Mouse (Mus musculus) stomach, postnatal 0 days (tissue): ENCODE data around the gene Taar6. TPM values are rescaled to one million over a fixed set of nuclear protein-coding genes. Genes with fewer than 3 reads are reported as not detected.

ENCODE experiments used
- ATAC-seq: fragments of 200-750 bp; cut with Nextera tagmentation; 2 replicates; pipeline ENCODE4 v1.8.0; 2017; ENCODE audit not compliant: low FRiP score, low TSS enrichment
- DNase-seq: peaks from one replicate; pipeline ENCODE4 v3.0.0-alpha.2; 2016; ENCODE audit warnings: low spot score
- H3K27ac ChIP-seq: fragments of 300-500 bp; sonication (generic); replicated peaks from 2 replicates; pipeline ENCODE4 v1.5.1; 2014; ENCODE audit warnings: mild to moderate bottlenecking, control low read depth
- H3K27me3 ChIP-seq: fragments of 300-500 bp; sonication (generic); 2 replicates; pipeline ENCODE4 v1.6.1; 2014; ENCODE audit warnings: low read length; ENCODE audit not compliant: control insufficient read depth, insufficient read depth
- H3K36me3 ChIP-seq: fragments of 300-500 bp; sonication (generic); 2 replicates; pipeline ENCODE4 v1.6.1; 2014; ENCODE audit warnings: low read length, mixed read lengths; ENCODE audit not compliant: control insufficient read depth, insufficient read depth
- H3K4me1 ChIP-seq: fragments of 300-500 bp; sonication (generic); replicated peaks from 2 replicates; pipeline ENCODE4 v1.6.1; 2014; ENCODE audit warnings: antibody characterized with exemption; ENCODE audit not compliant: control insufficient read depth, insufficient read depth
- H3K4me2 ChIP-seq: fragments of 300-500 bp; sonication (generic); replicated peaks from 2 replicates; pipeline ENCODE4 v1.6.1; 2014; ENCODE audit warnings: low read depth, mild to moderate bottlenecking, control low read depth, moderate library complexity
- H3K4me3 ChIP-seq: fragments of 300-500 bp; sonication (generic); 2 replicates; pipeline ENCODE4 v1.5.1; 2014; ENCODE audit warnings: low read depth, low read length, control low read depth
- H3K9ac ChIP-seq: fragments of 300-500 bp; sonication (generic); 2 replicates; pipeline ENCODE4 v1.6.1; 2014; ENCODE audit warnings: mild to moderate bottlenecking, low read length, control low read depth, mixed read lengths
- H3K9me3 ChIP-seq: fragments of 300-500 bp; sonication (generic); 2 replicates; pipeline ENCODE4 v1.6.1; 2016; ENCODE audit warnings: low read length; ENCODE audit not compliant: control insufficient read depth
- CTCF ChIP-seq: IDR thresholded peaks from 2 replicates; pipeline ENCODE4 v1.5.1; 2016; ENCODE audit warnings: antibody characterized with exemption, low read depth, mild to moderate bottlenecking, moderate library complexity
- EP300 ChIP-seq: optimal IDR thresholded peaks from 2 replicates; pipeline ENCODE3; 2016; ENCODE audit warnings: antibody characterized with exemption
- WGBS: fragments of 180-500 bp; shearing (Covaris S2); extraction: QIAGEN DNeasy Blood & Tissue Kit; methylation state at CpG from one replicate; pipeline ENCODE4 v1.1.7; 2014; 5-methylcytosine and 5-hydroxymethylcytosine counted together
- polyA plus RNA-seq: library from polyadenylated mRNA; unstranded; fragments of >200 nt; fragmentation: Nextera tagmentation; extraction: Ambion mirVana; gene quantifications from 2 replicates; pipeline ENCODE4 v1.2.1, GENCODE M21; 2015

Gene Taar6
- polyA plus RNA-seq, 1 experiment from 2014 or later = not detected

GRCm38 (mm10) chr10:23970656-23971165 is 14.7 kb downstream of the Taar6 start, which contains the start of gene Taar5:
Gene Taar5, plus strand, starts transcription at chr10:23970706.
- Histone ChIP-seq H3K27ac (no peak within 1 kb of the TSS), H3K27me3 (no peaks in the 10 kb centered on the region), H3K9me3 (no peaks in the 10 kb centered on the region), H3K4me1 (no peaks in the 10 kb centered on the region), H3K4me3 (no peak within 1 kb of the TSS), H3K36me3 (no peaks in the 10 kb centered on the region), H3K4me2 (no peak within 1 kb of the TSS), H3K9ac (no peak within 1 kb of the TSS)
- DNase-seq (no peak), ATAC-seq (no peak)
- no peak for TF ChIP-seq EP300
- no peak for TF ChIP-seq CTCF
- WGBS = 87% methylated on average over 11 of the region's 11 CpGs

- Histone ChIP-seq H3K4me1 (no peaks in the 10 kb centered on the region), H3K4me3 (no peak overlapping the region), H3K36me3 (no peaks in the 10 kb centered on the region), H3K4me2 (no peak overlapping the region), H3K27me3 (no peaks in the 10 kb centered on the region), H3K9ac (no peak overlapping the region), H3K27ac (no peak overlapping the region), H3K9me3 (no peaks in the 10 kb centered on the region)
- TF ChIP-seq CTCF = no peak
- no peak for DNase-seq
- no peak for ATAC-seq
- 80% methylated on average over 6 of the region's 6 CpGs for WGBS
Observed at GRCm38 (mm10) chr10:23964921-23965610, 20.4 kb downstream of the Taar6 start.

DNA sequence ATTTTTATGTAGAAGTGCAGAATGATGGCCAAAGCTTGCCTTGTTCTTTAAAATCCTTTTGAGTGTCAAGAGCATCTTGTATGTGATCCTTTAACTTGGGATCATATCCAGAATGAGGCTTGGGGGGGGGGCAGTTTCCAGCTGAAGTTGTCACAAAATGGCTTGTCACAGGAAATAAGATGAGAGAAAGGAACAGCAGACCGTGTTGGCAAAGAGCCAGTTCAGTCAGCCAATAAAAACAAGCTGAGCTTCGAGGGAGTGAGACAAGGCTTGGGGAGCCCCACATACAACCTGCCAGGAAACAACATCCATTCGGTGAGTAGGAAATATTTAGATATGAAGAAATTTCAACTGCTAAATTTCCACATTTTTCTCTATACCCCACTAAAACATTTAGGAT is 22.0 kb downstream of the Taar6 start:
- no peak for DNase-seq

DNA sequence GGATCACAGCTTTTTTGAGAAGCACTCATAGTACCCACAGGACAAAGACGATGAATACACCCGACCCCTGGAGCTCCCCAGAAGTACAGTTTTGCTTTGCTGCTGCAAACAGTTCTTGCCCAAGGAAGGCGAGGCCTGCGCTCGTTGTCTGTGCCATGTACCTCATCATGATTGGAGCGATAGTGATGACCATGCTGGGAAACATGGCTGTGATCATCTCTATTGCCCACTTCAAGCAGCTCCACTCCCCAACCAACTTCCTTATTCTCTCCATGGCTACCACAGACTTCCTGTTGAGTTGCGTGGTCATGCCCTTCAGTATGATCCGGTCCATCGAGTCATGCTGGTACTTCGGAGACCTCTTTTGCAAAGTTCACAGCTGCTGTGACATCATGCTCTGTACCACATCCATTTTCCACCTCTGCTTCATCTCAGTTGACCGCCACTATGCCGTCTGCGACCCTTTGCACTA is 25.0 kb downstream of the Taar6 start, which contains the start of gene Taar4:
TSS of gene Taar4 (plus strand) at position 51 of the 472 bp plus-strand sequence.
- no peak within 1 kb of the TSS for H3K27ac ChIP-seq

More for the DNA sequence above, 22.0 kb downstream of the Taar6 start:
- H3K4me2 ChIP-seq = no peak overlapping the region
- no peak overlapping the region for H3K27ac ChIP-seq
- no peaks in the 10 kb centered on the region for H3K36me3 ChIP-seq
- no peak overlapping the region for H3K9ac ChIP-seq
- ATAC-seq = no peak
- no peaks in the 10 kb centered on the region for H3K4me1 ChIP-seq
- TF ChIP-seq EP300 (no peak), CTCF (no peak)
- H3K9me3 ChIP-seq = no peaks in the 10 kb centered on the region
- no peak overlapping the region for H3K4me3 ChIP-seq
- 42% methylated on average over 3 of the region's 3 CpGs for WGBS
- H3K27me3 ChIP-seq = no peaks in the 10 kb centered on the region

DNA sequence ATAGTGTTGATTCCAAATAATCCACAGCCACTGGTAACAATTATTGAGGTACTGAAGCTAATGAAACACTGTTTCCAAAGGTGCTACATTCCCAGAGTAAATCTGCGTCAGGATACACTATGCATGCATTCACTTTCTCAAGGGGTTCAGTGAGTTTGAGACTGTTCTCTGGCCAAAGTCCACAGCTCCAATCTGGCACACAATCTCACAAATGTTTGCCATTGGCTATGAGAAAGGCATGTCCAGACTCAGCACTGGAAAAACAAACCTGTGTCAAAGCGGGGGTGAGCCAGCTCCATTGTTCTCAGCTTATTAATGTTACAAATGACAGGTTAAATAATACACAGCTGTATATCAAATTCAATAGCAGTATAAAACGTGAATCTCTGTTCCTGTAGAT is 26.4 kb downstream of the Taar6 start:
- TF ChIP-seq CTCF (no peak), EP300 (no peak)
- ATAC-seq (peak; percentile 93), DNase-seq (peak; percentile 74)
- Histone ChIP-seq H3K9ac (no peak overlapping the region), H3K27ac (no peak overlapping the region), H3K4me2 (no peak overlapping the region), H3K9me3 (no peaks in the 10 kb centered on the region), H3K4me3 (no peak overlapping the region), H3K4me1 (no peaks in the 10 kb centered on the region), H3K27me3 (no peaks in the 10 kb centered on the region), H3K36me3 (no peaks in the 10 kb centered on the region)
- 32% methylated on average over 3 of the region's 3 CpGs for WGBS

More for the DNA sequence above, 25.0 kb downstream of the Taar6 start, which contains the start of gene Taar4:
- DNase-seq (no peak), ATAC-seq (no peak)
- Histone ChIP-seq H3K9me3 (no peaks in the 10 kb centered on the region), H3K4me2 (no peak within 1 kb of the TSS), H3K4me1 (no peaks in the 10 kb centered on the region), H3K27me3 (no peaks in the 10 kb centered on the region), H3K4me3 (no peak within 1 kb of the TSS), H3K36me3 (no peaks in the 10 kb centered on the region), H3K9ac (no peak within 1 kb of the TSS)
- TF ChIP-seq CTCF = no peak
- no peak for TF ChIP-seq EP300
- 93% methylated on average over 13 of the region's 13 CpGs for WGBS

GRCm38 (mm10) chr10:23951714-23952113 is 33.7 kb downstream of the Taar6 start:
- TF ChIP-seq CTCF (no peak), EP300 (no peak)
- no peak for DNase-seq
- Histone ChIP-seq H3K9me3 (no peaks in the 10 kb centered on the region), H3K4me2 (no peak overlapping the region), H3K36me3 (no peaks in the 10 kb centered on the region), H3K27me3 (no peaks in the 10 kb centered on the region), H3K4me1 (no peaks in the 10 kb centered on the region), H3K9ac (no peak overlapping the region), H3K4me3 (no peak overlapping the region), H3K27ac (no peak overlapping the region)
- ATAC-seq = no peak
- 79% methylated on average over 6 of the region's 6 CpGs for WGBS
